Mouse (Mus musculus): ENCODE data around the gene Tlr4. TPM values are rescaled to one million over a fixed set of nuclear protein-coding genes. Genes with fewer than 3 reads are reported as not detected.

Gene Tlr4
- polyA plus RNA-seq, 1 experiment from 2014 or later = 0.74 TPM

DNA sequence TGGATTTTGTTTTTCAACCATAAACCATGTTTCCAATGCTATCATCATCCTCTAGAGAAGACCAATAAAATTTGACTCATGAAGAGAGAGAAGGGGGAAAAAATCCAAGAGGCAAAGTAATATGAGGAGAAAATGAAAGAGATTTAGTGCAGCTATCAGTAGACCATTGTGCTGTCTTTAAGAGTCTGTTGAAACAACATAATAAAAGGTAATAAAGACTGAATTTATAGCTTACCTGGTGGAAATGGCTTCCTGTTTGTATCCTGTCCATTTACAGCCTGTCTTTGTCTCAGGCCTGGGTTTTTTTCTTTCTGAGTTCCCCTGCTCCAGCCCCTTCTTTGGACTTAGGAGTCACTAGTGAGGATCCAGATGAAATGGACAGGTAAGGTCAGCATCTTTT, 81.0 kb downstream of the Tlr4 start:
- no peaks in the 10 kb centered on the region for H3K4me1 ChIP-seq
- no peak overlapping the region for H3K27ac ChIP-seq (replicated peaks)
- no peak for ATAC-seq (ENCODE audit: low FRiP score, low read depth)
- H3K27me3 ChIP-seq = no peaks in the 10 kb centered on the region
- H3K4me2 ChIP-seq (replicated peaks) = no peak overlapping the region
- H3K36me3 ChIP-seq = no peaks in the 10 kb centered on the region
- no peak overlapping the region for H3K9ac ChIP-seq (replicated peaks)
- H3K4me3 ChIP-seq = no peak overlapping the region
- no peaks in the 10 kb centered on the region for H3K9me3 ChIP-seq

DNA sequence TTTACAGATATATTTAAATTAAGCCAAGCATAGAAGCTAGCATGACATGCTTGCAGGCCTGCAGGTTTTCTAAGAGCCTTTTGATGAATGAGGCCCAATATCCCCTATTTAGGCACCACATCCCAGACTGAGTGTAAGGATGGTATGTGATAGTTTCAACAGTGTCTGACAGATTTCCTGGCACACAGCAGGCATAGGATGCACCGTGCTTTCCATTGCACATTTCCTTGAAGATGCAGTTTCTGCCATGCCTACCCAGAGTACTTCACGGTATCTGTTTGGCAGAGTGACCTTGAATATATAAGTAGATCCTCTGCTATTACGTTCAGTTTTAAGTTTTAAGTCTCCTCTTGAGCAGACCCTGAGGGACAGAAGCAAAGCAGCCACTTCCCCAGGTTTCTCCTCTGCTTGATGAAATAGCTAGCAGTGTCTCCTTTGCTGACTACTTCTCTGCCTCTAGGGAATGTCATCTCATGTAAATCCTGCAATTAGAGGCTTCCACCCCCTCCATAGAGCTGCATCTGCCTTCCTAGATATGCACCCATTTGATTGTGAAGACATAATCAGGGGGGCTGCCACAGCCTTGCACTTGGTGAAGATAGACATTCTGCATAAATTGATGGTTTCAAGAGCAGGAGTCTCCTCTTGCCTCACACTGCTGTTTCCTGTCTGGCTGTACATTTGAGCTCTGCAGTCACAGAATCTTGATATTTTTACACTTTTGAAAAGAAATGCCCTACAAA, 92.4 kb downstream of the Tlr4 start:
- H3K4me3 ChIP-seq = no peak overlapping the region
- no peaks in the 10 kb centered on the region for H3K9me3 ChIP-seq
- no peaks in the 10 kb centered on the region for H3K4me1 ChIP-seq
- ATAC-seq (ENCODE audit: low FRiP score, low read depth) = peak; percentile 48; the same call in 1 of the 2 replicates
- no peaks in the 10 kb centered on the region for H3K36me3 ChIP-seq
- no peak overlapping the region for H3K9ac ChIP-seq (replicated peaks)
- H3K4me2 ChIP-seq (replicated peaks) = no peak overlapping the region
- WGBS = 80% methylated on average over 3 of the region's 3 CpGs
- no peak overlapping the region for H3K27ac ChIP-seq (replicated peaks)
- no peaks in the 10 kb centered on the region for H3K27me3 ChIP-seq

DNA sequence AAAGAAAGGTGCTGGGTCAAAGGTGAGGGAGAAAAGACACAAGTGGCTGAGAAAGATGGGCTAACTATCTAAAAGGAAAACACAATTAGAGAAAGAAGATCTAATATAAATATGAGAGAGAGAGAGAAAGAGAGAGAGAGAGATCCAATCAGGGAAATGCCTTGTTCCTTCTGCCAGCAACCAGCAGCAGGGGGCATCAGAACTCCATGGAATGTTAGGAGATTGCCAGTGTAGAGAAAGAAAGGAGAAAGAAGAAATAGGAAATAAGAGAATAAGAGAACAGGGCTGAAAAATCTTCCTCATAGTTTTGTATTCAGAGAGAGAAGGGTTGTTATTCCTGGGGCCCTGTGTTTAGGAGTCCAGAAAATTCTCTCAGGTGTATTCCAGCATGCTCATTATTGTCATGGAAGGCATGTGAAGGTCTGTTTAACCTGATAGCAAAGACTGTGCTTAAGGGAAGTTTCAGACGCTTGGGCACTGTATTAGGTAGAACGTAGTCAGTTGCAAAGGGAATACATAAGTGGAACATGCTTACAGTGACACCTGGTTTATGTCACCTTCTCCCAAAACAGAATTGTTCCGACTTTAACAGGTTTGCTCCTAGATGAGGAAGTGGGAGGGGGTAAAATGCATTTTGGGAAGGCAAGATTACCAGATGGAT, 96.4 kb downstream of the Tlr4 start:
- 73% methylated on average over 3 of the region's 3 CpGs for WGBS
- ATAC-seq (ENCODE audit: low FRiP score, low read depth) = no peak
- Histone ChIP-seq H3K4me2 (replicated peaks) (no peak overlapping the region), H3K4me1 (no peaks in the 10 kb centered on the region), H3K4me3 (no peak overlapping the region), H3K27ac (replicated peaks) (no peak overlapping the region), H3K9me3 (no peaks in the 10 kb centered on the region), H3K27me3 (no peaks in the 10 kb centered on the region), H3K36me3 (no peaks in the 10 kb centered on the region), H3K9ac (replicated peaks) (no peak overlapping the region)

DNA sequence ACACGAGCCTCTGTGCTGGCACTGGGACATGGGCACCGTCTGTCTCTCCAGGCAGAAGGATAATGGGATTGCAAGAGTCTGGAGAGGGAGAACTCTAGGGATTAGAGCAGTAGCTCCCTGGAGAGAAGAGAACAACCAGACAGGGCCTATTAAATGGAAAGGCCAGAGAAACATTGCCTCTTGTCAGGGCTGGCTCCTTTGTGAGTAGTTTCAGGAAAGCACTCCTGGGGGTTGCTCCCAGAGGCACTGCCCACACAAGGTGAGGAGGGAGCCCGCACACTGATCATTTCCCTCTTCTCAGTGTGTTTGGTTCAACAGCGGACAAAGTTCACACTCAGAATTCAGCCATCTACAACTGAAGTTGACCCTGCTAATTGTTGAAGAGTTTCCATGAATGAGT, 98.7 kb downstream of the Tlr4 start:
- ATAC-seq (ENCODE audit: low FRiP score, low read depth) = no peak
- 37% methylated on average over 4 of the region's 4 CpGs for WGBS

DNA sequence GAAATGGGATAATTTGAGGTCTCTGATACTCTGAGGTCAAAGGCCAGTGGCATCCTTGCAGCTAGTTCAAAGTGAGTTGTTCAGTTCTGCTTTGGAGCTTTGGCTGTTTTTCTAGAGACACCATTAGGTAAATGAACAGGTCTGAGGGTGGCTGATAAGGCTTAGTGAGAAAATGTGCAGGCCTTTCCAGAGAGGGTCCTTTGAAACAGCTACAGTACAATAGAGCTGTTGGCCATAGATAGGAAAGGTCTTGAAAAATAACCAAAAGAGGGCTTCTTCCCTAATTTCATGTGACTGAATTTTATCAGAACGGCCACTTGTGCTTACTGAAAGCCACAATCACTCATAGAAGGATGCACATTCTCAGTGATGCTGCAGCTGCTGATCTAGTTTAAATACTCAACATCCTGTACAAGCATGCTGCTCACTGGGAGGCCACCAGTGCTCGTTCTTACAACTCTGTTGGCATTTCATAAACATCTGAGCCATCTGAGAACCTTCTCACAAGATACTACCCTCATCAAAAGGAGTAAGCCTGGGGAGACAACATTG, 100.2 kb downstream of the Tlr4 start:
- WGBS = 64% methylated on average over 2 of the region's 2 CpGs
- ATAC-seq (ENCODE audit: low FRiP score, low read depth) = no peak
- no peak overlapping the region for H3K4me2 ChIP-seq (replicated peaks)
- no peaks in the 10 kb centered on the region for H3K9me3 ChIP-seq
- H3K27me3 ChIP-seq = no peaks in the 10 kb centered on the region
- no peak overlapping the region for H3K9ac ChIP-seq (replicated peaks)
- H3K27ac ChIP-seq (replicated peaks) = no peak overlapping the region
- H3K4me1 ChIP-seq = no peaks in the 10 kb centered on the region
- H3K36me3 ChIP-seq = no peaks in the 10 kb centered on the region
- no peak overlapping the region for H3K4me3 ChIP-seq

More for the DNA sequence above, 98.7 kb downstream of the Tlr4 start:
- Histone ChIP-seq H3K9me3 (no peaks in the 10 kb centered on the region), H3K36me3 (no peaks in the 10 kb centered on the region), H3K4me3 (no peak overlapping the region), H3K27ac (replicated peaks) (no peak overlapping the region), H3K27me3 (no peaks in the 10 kb centered on the region), H3K4me2 (replicated peaks) (no peak overlapping the region), H3K4me1 (no peaks in the 10 kb centered on the region), H3K9ac (replicated peaks) (no peak overlapping the region)

DNA sequence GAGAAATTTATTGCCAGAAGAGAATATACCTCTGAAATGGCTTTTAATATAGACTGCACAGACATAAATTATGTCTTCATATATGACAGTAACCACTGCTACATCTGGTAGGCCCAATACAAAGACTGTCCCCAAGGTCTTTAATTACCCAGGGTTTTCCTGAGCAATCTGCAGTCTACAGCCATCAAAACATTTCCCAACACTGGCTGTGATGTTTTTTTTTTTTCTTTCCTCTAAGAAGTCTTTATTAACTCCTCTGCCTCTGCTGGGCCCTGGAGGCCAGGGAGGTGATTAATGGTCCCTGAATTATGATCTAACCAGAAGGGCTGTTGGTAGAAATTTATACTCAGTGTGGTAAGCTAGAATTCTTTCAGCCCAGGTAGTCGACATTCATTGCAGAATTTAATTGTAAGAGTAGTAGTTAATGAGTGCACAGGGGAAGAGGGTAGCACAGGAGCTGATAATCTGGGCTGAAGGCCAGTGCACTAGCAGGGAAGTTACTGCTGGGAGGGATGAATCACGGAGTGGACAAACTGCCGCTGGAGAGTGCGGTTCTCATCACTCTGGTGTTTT, 111.2 kb downstream of the Tlr4 start:
- Histone ChIP-seq H3K36me3 (no peaks in the 10 kb centered on the region), H3K9ac (replicated peaks) (no peak overlapping the region), H3K27ac (replicated peaks) (no peak overlapping the region), H3K4me3 (no peak overlapping the region), H3K27me3 (no peaks in the 10 kb centered on the region), H3K4me2 (replicated peaks) (no peak overlapping the region), H3K4me1 (no peaks in the 10 kb centered on the region), H3K9me3 (no peaks in the 10 kb centered on the region)
- WGBS = 77% methylated on average over 4 of the region's 4 CpGs
- ATAC-seq (ENCODE audit: low FRiP score, low read depth) = no peak

DNA sequence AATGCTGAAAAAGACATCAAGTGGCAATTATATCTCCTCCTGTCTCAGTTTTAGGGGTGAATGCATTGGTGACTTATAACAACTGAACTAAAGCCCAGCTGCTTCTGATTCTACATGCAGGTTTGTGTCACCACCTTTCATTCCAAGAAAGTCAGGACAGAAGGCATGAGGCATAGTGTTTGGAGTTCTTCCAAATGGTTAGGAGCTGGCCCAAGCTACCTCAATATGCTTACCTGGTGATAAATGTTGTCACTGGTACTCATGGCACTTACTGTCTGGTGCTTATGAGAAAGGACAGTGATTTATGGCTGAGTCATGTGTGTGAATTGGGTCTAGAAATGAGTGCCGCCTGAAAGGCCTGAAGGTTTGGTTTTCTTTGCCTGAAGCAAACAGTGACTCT, 114.5 kb downstream of the Tlr4 start:
- ATAC-seq (ENCODE audit: low FRiP score, low read depth) = no peak
- Histone ChIP-seq H3K4me3 (no peak overlapping the region), H3K9ac (replicated peaks) (no peak overlapping the region), H3K27ac (replicated peaks) (no peak overlapping the region), H3K36me3 (no peaks in the 10 kb centered on the region), H3K9me3 (no peaks in the 10 kb centered on the region), H3K4me1 (no peaks in the 10 kb centered on the region), H3K4me2 (replicated peaks) (no peak overlapping the region), H3K27me3 (no peaks in the 10 kb centered on the region)
- 63% methylated on average over 1 of the region's 1 CpGs for WGBS

DNA sequence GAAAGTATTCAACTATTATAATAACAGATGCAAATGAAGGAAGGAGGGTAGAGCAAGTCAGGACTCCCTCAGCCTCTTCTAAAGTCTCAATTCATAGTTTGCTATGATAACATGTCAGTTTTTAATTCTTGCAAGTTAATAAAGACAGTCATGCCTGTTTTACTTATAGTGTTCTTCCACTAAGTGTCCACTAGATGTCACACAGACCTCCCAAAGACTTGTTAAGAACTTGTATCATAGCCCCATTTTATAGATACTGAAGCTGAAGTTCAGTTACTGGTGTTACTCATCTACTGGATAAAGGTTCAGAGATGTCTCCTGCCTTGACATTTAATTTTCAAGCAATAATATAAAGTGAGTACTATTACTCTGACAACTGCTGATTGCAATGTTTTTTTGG, 116.3 kb downstream of the Tlr4 start:
- no peaks in the 10 kb centered on the region for H3K36me3 ChIP-seq
- no peak overlapping the region for H3K9ac ChIP-seq (replicated peaks)
- no peak overlapping the region for H3K27ac ChIP-seq (replicated peaks)
- no peak overlapping the region for H3K4me3 ChIP-seq
- ATAC-seq (ENCODE audit: low FRiP score, low read depth) = no peak
- H3K4me2 ChIP-seq (replicated peaks) = no peak overlapping the region
- H3K27me3 ChIP-seq = no peaks in the 10 kb centered on the region
- H3K4me1 ChIP-seq = no peaks in the 10 kb centered on the region
- H3K9me3 ChIP-seq = no peaks in the 10 kb centered on the region

DNA sequence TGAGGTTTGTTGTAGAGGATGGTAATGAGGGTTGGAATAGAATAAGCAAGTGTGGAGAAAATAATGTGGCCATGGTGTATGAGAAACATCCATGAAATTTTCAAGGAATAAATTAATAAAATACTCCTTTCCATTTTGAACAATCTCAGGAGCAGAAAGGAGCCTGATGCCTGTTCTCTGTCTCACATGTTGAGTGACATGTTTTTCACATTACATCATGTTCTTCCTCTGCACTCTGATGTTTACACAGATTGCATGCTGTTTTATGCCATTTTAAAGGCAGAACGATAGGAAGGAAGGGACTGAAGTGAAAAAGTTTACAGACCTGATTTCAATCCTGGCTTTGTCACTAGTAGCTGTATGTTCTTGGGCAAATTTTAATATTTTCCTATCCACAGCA, 120.3 kb downstream of the Tlr4 start:
- no peak for ATAC-seq (ENCODE audit: low FRiP score, low read depth)
- H3K4me2 ChIP-seq (replicated peaks) = no peak overlapping the region
- 73% methylated on average over 1 of the region's 1 CpGs for WGBS

DNA sequence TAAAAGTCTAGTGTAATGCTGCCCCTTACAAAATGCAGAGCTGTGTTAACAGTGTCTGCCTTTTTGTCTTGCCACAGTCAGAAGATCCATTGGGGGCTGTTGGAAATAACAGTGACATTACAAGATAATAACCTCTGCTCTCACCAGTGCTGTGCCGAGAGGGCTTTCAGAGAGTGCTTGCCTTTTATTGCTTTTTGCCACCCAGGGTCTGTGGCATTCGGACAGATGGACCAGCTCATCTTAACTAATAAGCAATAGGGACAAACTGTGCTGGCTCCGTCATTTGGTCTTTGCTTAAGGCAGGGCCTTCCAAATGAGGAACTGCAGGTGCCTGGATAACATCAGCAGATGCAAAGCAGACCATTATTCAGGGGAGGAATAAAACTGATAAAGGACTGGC, 147.5 kb downstream of the Tlr4 start:
- no peaks in the 10 kb centered on the region for H3K36me3 ChIP-seq
- WGBS = 66% methylated on average over 3 of the region's 3 CpGs

More for the DNA sequence above, 120.3 kb downstream of the Tlr4 start:
- no peak overlapping the region for H3K27ac ChIP-seq (replicated peaks)
- no peak overlapping the region for H3K9ac ChIP-seq (replicated peaks)
- no peaks in the 10 kb centered on the region for H3K9me3 ChIP-seq
- no peak overlapping the region for H3K4me3 ChIP-seq
- no peaks in the 10 kb centered on the region for H3K4me1 ChIP-seq
- no peaks in the 10 kb centered on the region for H3K27me3 ChIP-seq
- H3K36me3 ChIP-seq = no peaks in the 10 kb centered on the region

More for the DNA sequence above, 147.5 kb downstream of the Tlr4 start:
- H3K9ac ChIP-seq (replicated peaks) = no peak overlapping the region
- H3K27me3 ChIP-seq = no peaks in the 10 kb centered on the region
- no peaks in the 10 kb centered on the region for H3K9me3 ChIP-seq
- ATAC-seq (ENCODE audit: low FRiP score, low read depth) = no peak
- no peak overlapping the region for H3K27ac ChIP-seq (replicated peaks)
- no peak overlapping the region for H3K4me3 ChIP-seq
- H3K4me2 ChIP-seq (replicated peaks) = no peak overlapping the region
- H3K4me1 ChIP-seq = no peaks in the 10 kb centered on the region
